Mouse (Mus musculus) lung, postnatal 0 days (tissue): ENCODE data around the gene Nckap5.

ENCODE experiments used
- CTCF ChIP-seq: IDR thresholded peaks from 2 replicates; pipeline ENCODE4 v1.5.1; 2016; ENCODE audit warnings: antibody characterized with exemption, mild to moderate bottlenecking
- EP300 ChIP-seq: IDR thresholded peaks from 2 replicates; pipeline ENCODE4 v1.6.1; 2016; ENCODE audit warnings: antibody characterized with exemption, mild to moderate bottlenecking, control low read depth

- no peak for TF ChIP-seq CTCF
- no peak for TF ChIP-seq EP300
These were observed 315.4 kb downstream of the Nckap5 start for GRCm38 (mm10) chr1:126515054-126515756.
